Mouse (Mus musculus): ENCODE data around the gene Tlr13. TPM values are rescaled to one million over a fixed set of nuclear protein-coding genes. Genes with fewer than 3 reads are reported as not detected.

Tlr13 gene
- polyA plus RNA-seq (2012; rRNA removed), result 0.28 and 0.51 TPM in 2 replicates
- 0.57 and 1.4 TPM in 2 replicates for polyA plus RNA-seq (2014; fragmentation: Nextera tagmentation; extraction: Ambion mirVana)

- Histone ChIP-seq H3K9me3 (ENCODE audit: control insufficient read depth, low read length) (no peaks in the 10 kb centered on the region), H3K4me3 (ENCODE audit: insufficient read depth in 1 of 2, low read depth in 2 of 2, low read length in 2 of 2) (no peak within 1 kb of the TSS), H3K27ac (no peak within 1 kb of the TSS), H3K4me2 (ENCODE audit: low read depth) (no peak within 1 kb of the TSS), H3K9ac (replicated peaks) (no peak within 1 kb of the TSS), H3K27me3 (ENCODE audit: control insufficient read depth, insufficient read depth, low read length) (no peaks in the 10 kb centered on the region), H3K36me3 (replicated peaks; ENCODE audit: control insufficient read depth, insufficient read depth, low read depth) (no peaks in the 10 kb centered on the region), H3K4me1 (replicated peaks; ENCODE audit: control insufficient read depth in 2 of 2, insufficient read depth in 2 of 2, low read length in 1 of 2) (no peaks in the 10 kb centered on the region)
- no peak for DNase-seq (ENCODE audit: low read depth in 3 of 3, low spot score in 3 of 3)
- no peak for ATAC-seq (ENCODE audit: insufficient read depth)
- no peak for TF ChIP-seq EP300 (IDR thresholded peaks at IDR 0.05; ENCODE audit: low read depth)
- TF ChIP-seq CTCF (IDR thresholded peaks at IDR 0.05; ENCODE audit: low read depth), result no peak
- WGBS (ENCODE audit: insufficient replicate concordance), result 45% methylated on average over 6 of the region's 6 CpGs
These were observed at the start of gene Tlr13 for GRCm38 (mm10) chrX:106142936-106143335. Tlr13 (plus strand) TSS chrX:106143204.

GRCm38 (mm10) chrX:106105464-106105863 lies 37.5 kb upstream of the Tlr13 start:
- H3K9me3 ChIP-seq (ENCODE audit: control insufficient read depth, low read length), result no peaks in the 10 kb centered on the region
- DNase-seq (ENCODE audit: low read depth in 3 of 3, low spot score in 3 of 3) (no peak), ATAC-seq (ENCODE audit: insufficient read depth) (no peak)
- H3K4me1 ChIP-seq (replicated peaks; ENCODE audit: control insufficient read depth in 2 of 2, insufficient read depth in 2 of 2, low read length in 1 of 2), result no peaks in the 10 kb centered on the region
- H3K4me2 ChIP-seq (ENCODE audit: low read depth), result no peak overlapping the region
- no peak overlapping the region for H3K27ac ChIP-seq
- WGBS (ENCODE audit: insufficient replicate concordance), result 54% methylated on average over 2 of the region's 2 CpGs
- no peaks in the 10 kb centered on the region; the same call in 1 of the 2 replicates for H3K27me3 ChIP-seq (ENCODE audit: control insufficient read depth, insufficient read depth, low read length)
- no peak overlapping the region for H3K4me3 ChIP-seq (ENCODE audit: insufficient read depth in 1 of 2, low read depth in 2 of 2, low read length in 2 of 2)
- no peak overlapping the region for H3K9ac ChIP-seq (replicated peaks)
- H3K36me3 ChIP-seq (replicated peaks; ENCODE audit: control insufficient read depth, insufficient read depth, low read depth), result no peaks in the 10 kb centered on the region
- TF ChIP-seq CTCF (IDR thresholded peaks at IDR 0.05; ENCODE audit: low read depth) (peak; percentile 57), EP300 (IDR thresholded peaks at IDR 0.05; ENCODE audit: low read depth) (no peak)

- Histone ChIP-seq H3K27ac (no peak overlapping the region), H3K4me1 (replicated peaks; ENCODE audit: control insufficient read depth in 2 of 2, insufficient read depth in 2 of 2, low read length in 1 of 2) (no peaks in the 10 kb centered on the region), H3K4me2 (ENCODE audit: low read depth) (no peak overlapping the region), H3K9ac (replicated peaks) (no peak overlapping the region), H3K27me3 (ENCODE audit: control insufficient read depth, insufficient read depth, low read length) (no peaks in the 10 kb centered on the region; the same call in 1 of the 2 replicates), H3K36me3 (replicated peaks; ENCODE audit: control insufficient read depth, insufficient read depth, low read depth) (no peaks in the 10 kb centered on the region), H3K4me3 (ENCODE audit: insufficient read depth in 1 of 2, low read depth in 2 of 2, low read length in 2 of 2) (no peak overlapping the region), H3K9me3 (ENCODE audit: control insufficient read depth, low read length) (no peaks in the 10 kb centered on the region)
- ATAC-seq (ENCODE audit: insufficient read depth), result no peak
- WGBS (ENCODE audit: insufficient replicate concordance), result 44% methylated on average over 4 of the region's 4 CpGs
- DNase-seq (ENCODE audit: low read depth in 3 of 3, low spot score in 3 of 3), result no peak
- TF ChIP-seq EP300 (IDR thresholded peaks at IDR 0.05; ENCODE audit: low read depth), result no peak
- no peak for TF ChIP-seq CTCF (IDR thresholded peaks at IDR 0.05; ENCODE audit: low read depth)
These were observed 29.1 kb upstream of the Tlr13 start for GRCm38 (mm10) chrX:106113881-106114280.

GRCm38 (mm10) chrX:106114674-106115073 lies 28.3 kb upstream of the Tlr13 start:
- DNase-seq (ENCODE audit: low read depth in 3 of 3, low spot score in 3 of 3), result no peak

GRCm38 (mm10) chrX:106122823-106123222 lies 20.2 kb upstream of the Tlr13 start:
- TF ChIP-seq CTCF (IDR thresholded peaks at IDR 0.05; ENCODE audit: low read depth), result no peak
- TF ChIP-seq EP300 (IDR thresholded peaks at IDR 0.05; ENCODE audit: low read depth), result no peak
- Histone ChIP-seq H3K4me1 (replicated peaks; ENCODE audit: control insufficient read depth in 2 of 2, insufficient read depth in 2 of 2, low read length in 1 of 2) (no peaks in the 10 kb centered on the region), H3K27me3 (ENCODE audit: control insufficient read depth, insufficient read depth, low read length) (no peaks in the 10 kb centered on the region), H3K27ac (no peak overlapping the region), H3K36me3 (replicated peaks; ENCODE audit: control insufficient read depth, insufficient read depth, low read depth) (no peaks in the 10 kb centered on the region), H3K4me2 (ENCODE audit: low read depth) (no peak overlapping the region), H3K9ac (replicated peaks) (no peak overlapping the region), H3K4me3 (ENCODE audit: insufficient read depth in 1 of 2, low read depth in 2 of 2, low read length in 2 of 2) (no peak overlapping the region), H3K9me3 (ENCODE audit: control insufficient read depth, low read length) (no peaks in the 10 kb centered on the region)
- ATAC-seq (ENCODE audit: insufficient read depth) (no peak), DNase-seq (ENCODE audit: low read depth in 3 of 3, low spot score in 3 of 3) (no peak)
- WGBS (ENCODE audit: insufficient replicate concordance), result 77% methylated on average over 2 of the region's 2 CpGs

More at GRCm38 (mm10) chrX:106114674-106115073, 28.3 kb upstream of the Tlr13 start:
- no peak overlapping the region for H3K4me3 ChIP-seq (ENCODE audit: insufficient read depth in 1 of 2, low read depth in 2 of 2, low read length in 2 of 2)
- no peak for ATAC-seq (ENCODE audit: insufficient read depth)
- H3K27ac ChIP-seq, result no peak overlapping the region
- no peaks in the 10 kb centered on the region for H3K36me3 ChIP-seq (replicated peaks; ENCODE audit: control insufficient read depth, insufficient read depth, low read depth)
- TF ChIP-seq EP300 (IDR thresholded peaks at IDR 0.05; ENCODE audit: low read depth), result no peak
- TF ChIP-seq CTCF (IDR thresholded peaks at IDR 0.05; ENCODE audit: low read depth), result no peak
- no peaks in the 10 kb centered on the region for H3K27me3 ChIP-seq (ENCODE audit: control insufficient read depth, insufficient read depth, low read length)
- no peak overlapping the region for H3K9ac ChIP-seq (replicated peaks)
- H3K4me1 ChIP-seq (replicated peaks; ENCODE audit: control insufficient read depth in 2 of 2, insufficient read depth in 2 of 2, low read length in 1 of 2), result no peaks in the 10 kb centered on the region
- H3K9me3 ChIP-seq (ENCODE audit: control insufficient read depth, low read length), result no peaks in the 10 kb centered on the region
- no peak overlapping the region for H3K4me2 ChIP-seq (ENCODE audit: low read depth)
- 79% methylated on average over 1 of the region's 1 CpGs for WGBS (ENCODE audit: insufficient replicate concordance)
